Mouse (Mus musculus) T-helper 1 cell (primary cell): ENCODE measurements at regions not wholly inside any gene's neighbourhood (a gene's known extent, or its start where the extent isn't known, plus 50 kb on each side); places are given as distances from the start of the nearest gene placed in this dataset.
"Not testable (repeated sequence)": the region's sequence is repeated elsewhere in the genome, so short reads cannot be mapped to it uniquely, and the experiment has no call there.

Source experiments
- in situ Hi-C: fragments of 300-600 bp; cut with MboI, MseI; formaldehyde crosslinking; loops from one replicate; pipeline ENCODE4 v1.15.1; 2025; ENCODE audit warnings: high pct_unique_total_duplicates

DNA sequence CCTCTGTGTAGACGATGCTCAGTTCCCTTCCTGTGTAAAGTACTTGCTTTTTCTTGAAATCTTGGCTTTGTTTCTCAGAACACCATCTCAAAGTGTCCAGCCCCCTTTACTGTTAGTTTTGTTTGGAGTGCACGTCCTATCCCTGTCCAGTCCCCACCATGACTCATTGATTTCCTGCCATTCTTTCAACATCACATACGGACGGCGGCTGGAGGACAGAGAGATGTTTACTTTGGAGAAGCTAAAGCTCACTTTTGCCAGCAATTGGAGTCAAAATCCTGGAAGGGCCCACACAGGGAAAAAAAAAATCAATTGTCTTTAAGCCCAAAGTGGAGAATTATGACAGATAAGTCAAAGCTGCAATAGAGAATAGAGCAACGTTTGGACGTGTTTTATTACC lies 51.8 kb downstream of the Gm5426 start:
- in situ Hi-C loops: no loop called here

DNA sequence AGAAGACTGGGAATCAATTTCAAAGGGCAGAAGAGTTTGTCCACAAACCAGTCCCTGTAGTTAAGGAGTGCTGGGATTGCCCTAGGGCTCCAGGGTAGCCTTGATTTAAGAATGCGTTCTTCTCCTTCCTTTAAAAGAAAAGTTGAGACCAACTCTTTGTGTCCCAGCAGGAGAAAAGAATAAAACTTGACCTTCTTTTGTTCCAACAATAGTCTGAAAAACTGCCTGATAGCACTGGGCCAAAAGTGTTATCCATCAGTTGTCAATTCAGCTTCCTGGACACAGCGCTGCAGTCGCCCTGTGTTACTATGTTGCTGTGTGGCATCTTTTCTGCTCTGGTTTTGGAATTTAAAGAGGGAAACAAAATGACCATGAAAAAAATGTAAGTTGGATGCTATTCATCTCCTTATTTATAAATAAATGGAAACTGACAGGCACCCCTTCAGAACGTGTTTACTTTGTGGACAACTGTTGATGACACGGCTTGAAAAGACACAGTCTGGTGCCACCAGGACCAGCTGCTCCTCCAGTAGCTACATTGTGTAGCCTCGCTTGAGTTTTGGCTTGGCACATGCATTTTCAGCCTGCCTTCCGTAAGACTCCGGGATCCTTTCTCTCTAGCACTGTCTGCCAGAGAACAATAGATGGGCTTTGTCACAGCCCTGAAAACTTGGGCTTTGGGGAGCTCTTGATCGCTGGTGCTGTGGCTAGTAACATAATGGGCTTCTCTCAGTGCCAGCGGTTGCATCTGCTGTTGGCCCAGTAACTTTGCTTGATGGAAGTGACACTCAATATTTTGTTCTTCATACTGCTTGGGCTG lies 54.0 kb downstream of the Gm5426 start:
- in situ Hi-C loops: no loop called here

DNA sequence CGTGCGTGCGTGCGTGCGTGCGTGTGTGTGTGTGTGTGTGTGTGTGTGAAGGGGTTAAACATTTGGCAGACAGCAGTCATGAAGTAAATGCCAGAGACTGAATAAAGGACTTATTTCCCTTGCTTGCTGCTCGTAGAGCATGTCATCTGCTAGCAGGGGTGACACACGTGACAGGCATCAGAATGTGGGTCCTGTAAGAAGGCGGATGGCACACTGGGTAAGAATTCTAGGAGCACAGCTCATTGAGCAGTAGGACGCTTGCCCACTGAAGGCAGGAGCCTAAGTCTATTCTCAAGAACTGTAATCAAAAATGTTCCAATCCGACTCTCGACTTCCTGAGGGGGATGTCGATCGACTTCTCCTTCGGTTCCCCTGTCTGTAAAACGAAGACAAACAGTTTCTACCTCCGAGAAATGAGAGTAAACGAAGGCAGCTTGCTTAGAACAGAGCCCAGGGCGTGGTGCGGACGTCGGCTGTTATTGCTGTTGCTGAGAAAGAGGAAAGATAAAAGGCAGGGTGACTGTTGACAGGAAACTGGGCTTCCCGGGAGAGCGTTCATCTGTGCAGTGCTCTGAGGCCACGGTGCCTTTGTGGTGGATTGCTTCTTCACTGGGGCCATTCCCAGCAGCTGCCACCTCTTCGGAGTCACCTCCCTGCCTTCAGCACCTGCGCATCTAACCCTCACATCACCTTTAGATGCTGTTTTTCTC lies 64.7 kb downstream of the Gm5426 start:
- in situ Hi-C loops: no loop called here

DNA sequence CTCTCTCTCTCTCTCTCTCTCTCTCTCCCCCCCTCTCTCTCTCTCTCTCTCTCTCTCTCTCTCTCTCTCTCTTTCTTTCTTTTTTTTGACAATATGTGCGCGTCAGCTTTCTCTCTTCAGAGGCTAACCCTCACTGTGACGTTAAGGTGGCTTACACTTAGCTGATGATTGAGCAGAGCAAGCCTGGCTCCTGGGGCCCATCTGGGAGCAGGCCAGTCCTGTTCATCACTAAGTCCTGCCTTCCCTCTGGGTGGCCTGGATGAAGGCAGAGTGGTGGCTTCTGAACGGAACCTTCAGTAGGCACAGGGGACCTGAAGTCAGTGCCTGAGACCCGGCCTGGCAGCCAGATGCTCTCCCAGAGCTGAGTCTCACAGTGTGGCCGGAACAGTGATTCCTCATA lies 65.5 kb downstream of the Gm5426 start:
- in situ Hi-C loops: no loop called here

DNA sequence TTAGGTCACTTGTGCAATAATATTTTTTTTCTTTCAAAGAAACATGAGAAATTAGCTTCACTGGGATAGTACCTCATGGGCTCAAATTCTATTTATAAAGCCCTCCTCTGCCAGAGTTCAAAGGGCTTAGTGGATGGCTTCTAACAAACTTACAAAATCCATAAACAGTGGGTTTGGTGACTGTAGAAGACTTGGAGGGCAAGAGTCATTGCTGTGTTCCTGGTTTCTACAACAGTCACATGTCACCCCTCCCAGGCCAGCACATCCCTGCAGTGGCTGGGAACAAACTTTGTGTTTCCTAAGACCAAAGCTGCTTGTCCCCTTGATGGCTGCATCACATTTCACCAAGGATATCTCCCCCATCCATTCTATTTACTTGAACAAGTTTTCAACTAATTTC lies 66.5 kb downstream of the Gm5426 start:
- in situ Hi-C loops: no loop called here

DNA sequence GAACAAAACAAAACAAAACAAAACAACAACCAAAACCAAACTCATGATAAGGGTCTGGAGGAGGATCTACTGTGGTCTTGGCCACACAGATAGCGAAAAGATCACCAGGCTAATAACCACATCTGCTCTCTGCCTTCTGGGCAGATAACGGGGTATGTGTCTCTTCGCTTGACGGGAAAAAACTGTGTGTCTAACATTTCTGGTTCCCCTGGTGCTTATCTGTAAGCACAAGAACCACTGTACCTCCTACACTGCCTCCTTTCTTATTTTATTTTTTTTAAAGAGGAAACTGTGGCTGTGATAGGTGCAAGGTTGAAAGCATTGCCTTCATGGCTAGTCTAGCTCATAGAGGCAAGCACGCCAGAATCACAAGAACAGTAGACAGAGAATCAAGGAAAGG lies 67.8 kb downstream of the Gm5426 start:
- in situ Hi-C loops: no loop called here

DNA sequence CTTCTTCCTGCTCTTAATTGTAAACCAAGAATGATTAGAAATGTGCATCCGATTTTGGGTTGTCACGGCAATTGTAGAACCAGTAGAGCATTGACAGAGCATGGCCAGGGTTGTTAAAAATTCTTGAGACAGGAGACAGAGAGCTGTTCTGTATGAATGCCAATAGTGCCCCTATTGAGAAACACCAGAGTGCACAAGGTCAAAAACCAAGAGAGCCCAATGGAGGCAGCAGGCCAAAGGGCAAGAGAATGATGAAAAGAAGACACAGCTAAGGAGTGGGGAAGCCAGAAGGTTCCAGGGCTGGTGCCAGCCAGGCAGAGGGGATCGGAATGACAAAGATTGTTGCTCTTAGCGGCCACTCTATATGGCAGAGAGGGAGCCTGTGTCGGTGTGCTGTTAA lies 72.8 kb downstream of the Gm5426 start:
- in situ Hi-C loops: no loop called here

DNA sequence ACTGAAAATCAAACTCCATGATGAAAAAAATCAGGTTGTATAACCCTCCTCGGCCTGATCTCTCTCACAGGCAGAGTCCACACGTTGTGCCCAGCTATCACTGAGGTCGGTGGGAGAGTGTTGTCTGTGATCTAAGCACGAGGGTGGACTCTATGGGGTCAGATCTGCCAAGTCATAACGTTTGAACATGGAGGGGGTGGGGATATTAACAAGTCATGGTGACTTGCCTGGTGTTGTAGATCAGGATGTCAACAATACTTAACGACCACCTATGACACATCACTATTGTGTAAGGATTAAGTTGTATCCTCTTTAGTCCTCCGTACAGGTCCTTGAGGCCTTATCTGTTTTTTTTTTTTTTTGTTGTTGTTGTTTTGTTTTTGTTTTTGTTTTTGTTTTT lies 74.8 kb downstream of the Gm5426 start:
- in situ Hi-C loops: loop anchor here (10.0 kb wide), 1 partner anchor 954 kb away; no protein-coding TSS in a partner anchor

DNA sequence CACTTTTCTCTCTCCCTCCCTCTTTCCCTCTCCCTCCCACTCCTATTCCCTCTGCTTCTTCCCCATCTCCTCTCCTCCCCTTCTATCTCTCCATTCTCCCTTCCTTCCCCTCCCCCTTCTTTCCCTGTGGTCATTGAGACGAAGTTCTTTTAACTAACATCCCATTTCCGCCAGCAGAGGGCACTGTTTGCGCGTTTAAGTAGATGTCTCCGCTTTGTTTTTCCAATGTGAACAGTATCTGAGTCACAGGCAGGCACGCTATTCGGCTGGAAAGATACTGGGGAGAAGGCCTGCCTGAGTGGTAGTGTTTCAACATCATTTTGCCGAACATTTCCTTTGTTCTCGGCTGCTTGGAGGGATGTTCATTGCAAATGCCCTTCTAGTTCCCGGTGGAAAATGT lies 77.5 kb downstream of the Gm5426 start:
- in situ Hi-C loops: loop anchor here (10.0 kb wide), 1 partner anchor 951 kb away; no protein-coding TSS in a partner anchor

DNA sequence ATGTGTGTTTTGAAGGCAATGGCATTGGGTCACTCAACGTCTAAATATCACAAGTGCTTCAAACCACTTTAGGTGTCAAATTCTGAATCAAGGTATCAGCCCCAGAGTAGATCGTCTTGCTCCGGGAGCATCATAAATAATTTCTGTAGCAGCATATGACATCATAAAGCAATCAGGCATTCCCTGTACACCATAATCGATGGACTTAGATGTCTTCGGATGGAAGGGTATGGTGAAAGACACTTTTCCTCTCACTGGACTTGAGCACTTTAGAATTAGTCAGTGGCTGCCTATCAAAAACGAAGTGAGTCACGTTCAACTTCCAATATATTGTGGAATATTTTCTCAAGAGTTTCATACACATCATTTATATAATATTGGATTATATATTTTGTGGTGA lies 77.9 kb downstream of the Gm5426 start:
- in situ Hi-C loops: loop anchor here (10.0 kb wide), 1 partner anchor 951 kb away; no protein-coding TSS in a partner anchor

DNA sequence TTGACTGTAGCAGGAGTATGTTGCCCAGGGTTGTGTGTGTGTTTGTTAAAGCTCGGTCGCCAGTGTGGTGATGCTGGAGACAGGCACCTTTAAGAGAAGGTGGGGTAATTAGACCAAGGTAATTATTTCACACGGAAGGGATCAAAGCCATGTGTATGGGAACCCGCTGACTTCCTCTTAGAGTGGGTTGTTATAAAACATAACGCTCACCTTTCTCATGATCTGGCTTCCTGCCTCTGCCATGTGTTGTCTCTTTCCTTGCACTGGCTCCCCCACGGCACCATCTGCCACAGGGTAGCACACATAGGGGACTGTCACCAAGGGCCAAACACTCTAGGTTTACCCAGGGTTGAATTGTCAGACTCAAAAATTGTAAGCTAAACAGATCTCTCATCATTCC lies 78.5 kb downstream of the Gm5426 start:
- in situ Hi-C loops: loop anchor here (5.0 to 10.0 kb wide), 3 partner anchors 52 to 950 kb away; no protein-coding TSS in a partner anchor

DNA sequence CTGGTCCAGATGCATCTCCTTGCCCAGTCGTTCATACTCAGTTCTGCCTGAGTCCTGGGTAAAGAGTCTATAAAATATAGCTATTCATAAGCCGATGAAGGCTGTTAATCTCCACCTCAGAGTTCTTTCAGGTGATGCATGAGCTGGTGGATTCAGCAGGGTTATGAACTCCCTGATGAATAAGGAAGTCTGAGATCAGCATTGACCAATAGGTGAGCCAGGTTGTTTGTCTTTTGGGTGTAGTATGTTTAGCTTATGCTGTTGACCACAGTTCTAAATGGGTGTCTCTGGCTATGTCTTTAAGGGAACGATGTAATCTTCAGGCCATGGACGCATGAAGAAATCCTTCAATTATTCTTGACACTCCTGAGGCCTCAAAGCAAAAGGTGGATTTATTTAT lies 84.3 kb downstream of the Gm5426 start:
- in situ Hi-C loops: no loop called here

DNA sequence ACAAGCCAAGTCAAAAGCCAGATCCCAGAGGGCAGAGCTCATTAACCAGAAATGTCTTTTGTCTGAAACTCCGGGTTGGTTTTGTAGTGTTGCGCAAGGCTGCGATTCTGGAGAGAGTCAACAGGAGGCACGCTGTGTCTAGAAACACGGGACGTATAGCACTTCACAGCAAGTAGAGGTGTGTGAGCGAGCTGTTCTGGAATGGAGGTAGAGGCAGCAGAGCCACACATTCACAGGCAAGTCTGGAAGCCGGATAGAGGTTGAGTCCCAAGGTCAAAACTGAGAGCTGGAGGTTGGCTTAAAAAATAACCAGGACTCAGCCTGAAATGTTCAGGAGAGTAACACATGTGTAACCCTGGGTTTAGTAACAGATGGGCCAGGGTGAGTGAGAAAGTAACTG lies 94.0 kb downstream of the Gm5426 start:
- in situ Hi-C loops: loop anchor here (5.0 kb wide), 1 partner anchor 102 kb away; no protein-coding TSS in a partner anchor

DNA sequence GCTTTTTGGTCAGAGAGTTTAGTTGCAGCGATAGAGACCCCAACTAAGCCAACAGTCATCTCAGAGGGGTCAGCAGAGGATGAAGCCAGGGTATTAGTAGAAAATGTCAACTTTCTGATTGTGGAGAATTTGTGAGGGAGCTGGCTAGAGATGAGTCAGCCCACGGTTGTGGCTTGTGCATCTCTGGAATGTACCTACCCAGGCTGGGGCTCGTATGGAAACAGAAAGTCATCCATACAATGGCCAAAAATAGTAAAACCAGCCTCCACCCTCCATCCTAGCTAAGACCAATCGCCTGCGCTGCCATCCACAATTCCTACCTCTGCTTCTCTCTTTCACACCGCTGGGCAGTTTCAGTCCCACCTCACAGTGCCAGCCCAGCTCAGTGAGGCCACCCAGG lies 94.9 kb downstream of the Gm5426 start:
- in situ Hi-C loops: loop anchor here (5.0 kb wide), 1 partner anchor 101 kb away; no protein-coding TSS in a partner anchor

DNA sequence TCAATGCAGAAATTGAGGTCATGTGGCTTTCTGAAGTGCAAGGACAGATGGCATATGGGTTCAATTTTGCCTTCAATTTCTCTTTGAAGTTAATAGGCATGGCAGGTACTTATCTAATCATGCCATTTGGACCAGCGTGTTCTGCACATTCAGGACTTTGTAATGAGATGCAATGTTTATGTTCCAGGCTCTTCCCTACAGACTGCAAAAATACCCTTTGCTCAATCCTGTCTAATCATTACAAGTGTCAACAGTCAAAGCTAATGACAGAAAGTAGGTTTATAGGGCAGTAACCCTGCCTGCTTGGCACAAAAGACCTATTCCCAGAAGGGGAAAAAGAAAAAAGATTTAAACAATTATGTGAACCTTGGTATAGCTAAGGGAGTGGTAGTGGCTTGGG lies 96.5 kb downstream of the Gm5426 start:
- in situ Hi-C loops: loop anchor here (5.0 kb wide), 1 partner anchor 99 kb away; no protein-coding TSS in a partner anchor

DNA sequence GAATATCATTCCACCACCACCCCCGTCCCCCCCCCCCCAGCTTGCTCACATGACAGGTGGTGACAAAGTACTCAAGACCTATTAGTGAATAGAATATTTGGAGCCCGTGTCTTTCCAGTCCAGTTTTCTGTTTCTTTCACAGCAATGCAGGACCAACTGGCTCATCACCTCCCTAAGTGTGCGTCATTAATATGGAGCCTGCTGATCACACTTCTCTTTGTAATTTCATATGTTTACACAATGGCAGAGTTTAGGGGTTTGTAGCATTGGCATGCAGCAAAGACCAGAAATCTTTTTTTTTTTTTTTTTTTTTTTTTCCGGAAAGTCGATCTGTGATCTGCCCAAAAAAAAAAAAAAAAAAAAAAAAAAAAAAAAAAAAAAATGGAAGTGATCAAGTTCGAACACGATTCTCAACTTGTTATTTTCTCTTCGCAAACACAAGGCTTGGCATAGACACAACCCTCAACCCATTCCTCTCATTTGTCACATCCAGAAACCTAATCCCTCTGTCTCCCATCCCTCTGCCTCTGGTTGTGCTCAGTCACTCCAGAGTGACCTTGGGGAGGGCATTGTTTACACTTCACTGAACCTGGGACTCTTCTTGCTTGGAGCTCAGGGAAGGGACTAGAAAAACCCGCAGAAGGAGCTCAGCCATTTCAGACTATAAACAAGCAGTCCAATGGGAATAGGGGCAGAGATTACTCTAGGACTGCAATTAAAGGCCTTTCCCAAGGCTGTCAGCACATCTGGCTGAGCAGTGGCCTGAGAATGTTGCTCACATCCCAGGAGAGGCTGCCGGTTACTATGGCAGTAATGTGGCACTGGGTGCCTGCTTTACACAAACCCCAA lies 98.4 kb downstream of the Gm5426 start:
- in situ Hi-C loops: loop anchor here (5.0 kb wide), 1 partner anchor 98 kb away; no protein-coding TSS in a partner anchor

DNA sequence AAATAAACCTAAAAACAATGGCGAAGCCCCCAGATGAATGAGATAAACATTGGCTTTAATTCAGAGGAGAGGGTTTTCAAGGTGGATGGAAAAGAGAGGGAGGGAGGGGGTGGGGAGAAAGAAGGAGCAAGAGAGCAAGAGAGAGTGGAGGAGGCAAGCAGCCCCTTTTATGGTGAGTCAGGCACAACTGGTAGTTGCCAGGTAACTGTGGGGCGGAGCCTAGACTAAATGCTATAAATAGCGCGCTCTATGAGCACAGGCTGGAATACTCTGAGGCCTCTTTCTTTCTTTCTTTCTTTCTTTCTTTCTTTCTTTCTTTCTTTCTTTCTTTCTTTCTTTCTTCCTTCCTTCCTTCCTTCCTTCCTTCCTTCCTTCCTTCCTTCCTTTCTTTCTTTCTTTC lies 99.6 kb downstream of the Gm5426 start:
- in situ Hi-C loops: not testable (repeated sequence)

DNA sequence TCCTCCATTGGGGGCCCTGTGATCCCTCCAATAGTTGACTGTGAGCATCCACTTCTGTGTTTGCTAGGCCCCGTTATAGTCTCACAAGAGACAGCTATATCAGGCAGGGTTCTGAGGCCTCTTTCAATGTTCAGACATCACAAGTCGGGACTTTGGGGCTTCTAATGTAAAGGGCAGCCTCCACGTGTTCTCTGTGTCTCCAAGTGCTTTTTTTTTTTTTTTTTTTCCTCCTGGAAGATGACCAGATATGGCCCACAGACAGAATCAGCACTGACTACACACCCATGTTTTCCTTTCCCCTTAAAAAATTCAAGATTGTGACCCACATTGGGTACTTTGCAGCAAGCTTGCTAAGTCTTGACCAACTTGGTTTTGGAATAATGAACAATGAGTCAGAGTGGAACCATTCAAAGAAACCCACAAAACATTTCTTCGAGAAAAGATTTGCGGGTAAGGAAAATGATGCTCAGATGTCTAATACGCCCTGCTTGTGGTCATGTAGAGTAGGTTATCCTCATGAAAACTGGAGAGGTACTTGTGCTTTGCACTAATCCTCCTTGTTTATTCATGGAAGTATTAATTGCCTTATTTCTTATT lies 100.5 kb downstream of the Gm5426 start:
- in situ Hi-C loops: no loop called here

DNA sequence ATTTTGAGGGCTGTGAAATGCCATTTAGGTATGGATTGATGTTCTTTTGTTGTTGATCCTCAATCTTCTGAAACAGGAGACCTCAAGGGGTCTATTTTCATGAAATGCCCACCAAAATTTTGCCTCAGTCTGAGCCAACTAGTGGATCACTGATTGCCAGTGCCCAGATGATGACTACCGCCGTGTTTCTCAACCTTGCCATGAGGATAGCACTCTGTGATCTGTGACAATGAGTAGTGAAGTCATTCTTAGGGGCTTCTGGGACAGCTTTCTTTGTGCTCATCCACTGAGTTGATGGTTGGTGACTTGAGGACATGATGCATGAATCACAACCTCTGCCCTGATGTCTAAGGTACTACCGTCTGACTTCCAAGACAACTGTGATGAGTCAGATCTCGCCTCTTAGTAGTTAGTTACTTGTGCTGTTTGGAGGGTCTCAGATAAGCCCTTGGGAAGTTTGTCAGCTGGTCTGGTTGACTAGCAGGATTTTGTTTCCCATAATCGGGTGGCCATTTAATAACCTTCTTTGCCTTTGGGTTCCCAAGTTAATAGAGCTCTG lies 101.2 kb downstream of the Gm5426 start:
- in situ Hi-C loops: no loop called here

DNA sequence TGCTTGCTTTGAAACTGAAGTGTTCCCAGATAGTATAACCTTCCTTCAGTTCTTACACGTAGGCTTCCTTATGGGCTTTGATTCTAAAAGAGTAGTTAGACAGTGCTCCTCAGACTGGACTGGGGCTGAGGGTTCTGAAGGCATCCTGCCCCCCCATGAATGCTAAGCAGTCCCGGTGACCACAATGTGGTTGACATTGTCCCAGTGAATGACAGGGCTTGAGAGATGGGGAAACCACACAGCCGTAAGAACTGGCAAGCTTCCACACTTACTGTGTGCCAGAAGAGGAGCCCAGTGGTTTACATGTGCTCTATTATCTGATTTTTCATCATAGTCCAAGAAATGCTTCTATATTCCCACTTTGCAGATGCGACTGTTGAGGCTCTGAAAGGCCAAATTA lies 101.8 kb downstream of the Gm5426 start:
- in situ Hi-C loops: no loop called here

DNA sequence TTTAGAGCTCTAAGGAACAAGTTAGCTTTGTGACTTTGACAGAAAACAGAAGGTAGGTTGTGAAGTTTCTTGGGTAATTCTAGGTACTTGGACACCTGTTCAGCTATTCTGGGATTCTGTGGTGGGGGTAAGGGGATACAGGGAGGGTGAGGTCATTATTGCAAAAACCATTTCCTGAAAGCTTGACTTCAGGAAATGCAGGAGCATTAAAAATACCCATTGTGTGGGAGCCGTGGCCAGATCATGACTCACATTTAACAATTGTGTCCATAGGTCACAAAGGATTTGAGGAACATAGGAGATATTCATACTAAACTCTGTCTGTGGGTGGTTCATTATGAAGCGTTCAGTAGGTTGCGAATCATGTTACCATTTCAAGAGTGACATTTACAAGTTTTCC lies 102.4 kb downstream of the Gm5426 start:
- in situ Hi-C loops: no loop called here
